Mouse (Mus musculus) midbrain, embryonic 10.5 days (tissue): ENCODE data around the gene F9. TPM values are rescaled to one million over a fixed set of nuclear protein-coding genes. Genes with fewer than 3 reads are reported as not detected.
"Not testable (repeated sequence)": the region's sequence is repeated elsewhere in the genome, so short reads cannot be mapped to it uniquely, and the experiment has no call there.

Experiments
- DNase-seq: peaks from one replicate; pipeline ENCODE4 v3.0.0-alpha.2; 2017; ENCODE audit warnings: low spot score
- H3K27ac ChIP-seq: fragments of 300-500 bp; sonication (generic); replicated peaks from 2 replicates; pipeline ENCODE4 v1.5.1; 2016; ENCODE audit warnings: mild to moderate bottlenecking
- H3K27me3 ChIP-seq: fragments of 300-500 bp; sonication (generic); 2 replicates; pipeline ENCODE4 v1.6.1; 2016; ENCODE audit warnings: low read depth, mild to moderate bottlenecking; ENCODE audit not compliant: poor library complexity, severe bottlenecking
- H3K36me3 ChIP-seq: fragments of 300-500 bp; sonication (generic); 2 replicates; pipeline ENCODE4 v1.6.1; 2016; ENCODE audit warnings: mild to moderate bottlenecking, moderate library complexity
- H3K4me1 ChIP-seq: fragments of 300-500 bp; sonication (generic); 2 replicates; pipeline ENCODE4 v1.6.1; 2016
- H3K4me3 ChIP-seq: fragments of 300-500 bp; sonication (generic); 2 replicates; pipeline ENCODE4 v1.5.1; 2016; ENCODE audit warnings: mild to moderate bottlenecking, moderate library complexity
- H3K9me3 ChIP-seq: fragments of 300-500 bp; sonication (generic); replicated peaks from 2 replicates; pipeline ENCODE4 v1.6.1; 2016; ENCODE audit warnings: mild to moderate bottlenecking
- WGBS: fragments of 180-500 bp; shearing (Covaris S2); methylation state at CpG from one replicate; pipeline ENCODE4 v1.1.7; 2016; 5-methylcytosine and 5-hydroxymethylcytosine counted together
- polyA plus RNA-seq: library from polyadenylated mRNA; unstranded; fragments of >200 nt; fragmentation: Nextera tagmentation; extraction: Ambion mirVana; gene quantifications from 2 replicates; pipeline ENCODE4 v1.2.1, GENCODE M21; 2016

Gene F9
- polyA plus RNA-seq: not detected in 2 replicates

DNA sequence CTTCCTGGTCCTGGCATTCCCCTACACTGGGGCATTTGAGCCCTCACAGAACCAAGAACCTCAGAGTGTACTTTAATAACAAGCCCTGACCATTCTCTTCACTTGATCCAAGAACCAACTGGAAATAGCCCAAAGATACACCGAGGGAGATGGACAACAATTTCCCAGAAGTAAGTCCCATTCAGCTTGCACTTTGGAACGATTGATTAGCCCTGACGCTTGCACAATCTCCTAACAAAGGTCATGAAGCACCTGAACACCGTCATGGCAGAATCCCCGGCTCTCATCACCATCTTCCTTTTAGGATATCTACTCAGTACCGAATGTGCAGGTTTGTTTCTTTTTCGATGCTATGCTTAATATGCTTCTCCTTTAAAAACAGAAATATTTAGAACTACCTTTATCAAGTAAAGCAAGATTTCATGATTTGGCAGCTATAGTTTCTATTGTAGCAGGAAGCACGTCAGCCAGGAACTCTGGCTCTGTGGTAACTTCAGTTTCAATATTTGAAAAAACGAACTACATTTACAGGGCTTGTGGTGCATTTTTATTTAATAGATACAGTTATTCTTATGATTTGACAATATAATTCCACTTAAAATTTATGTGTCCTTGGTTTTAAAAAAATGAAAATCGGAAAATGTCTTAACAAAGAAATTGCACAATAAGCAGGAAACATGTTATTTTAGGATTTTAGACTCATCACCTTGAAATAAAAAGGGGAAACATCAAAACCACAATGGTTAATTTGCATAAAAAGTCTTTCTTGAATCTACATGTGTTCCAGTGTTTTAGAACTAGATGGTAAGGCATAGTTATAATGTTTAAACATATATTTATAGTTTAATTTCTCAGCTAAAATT lies at the start of gene F9:
Gene F9 (plus strand): TSS at position 244 of the 863 bp plus-strand sequence.
- H3K4me1 ChIP-seq: no peaks in the 10 kb centered on the region
- no peak for DNase-seq
- H3K4me3 ChIP-seq: no peak within 1 kb of the TSS
- WGBS: 89% methylated on average over 10 of the region's 10 CpGs
- H3K27me3 ChIP-seq: no peaks in the 10 kb centered on the region
- no peaks in the 10 kb centered on the region for H3K36me3 ChIP-seq
- H3K9me3 ChIP-seq: no peaks in the 10 kb centered on the region
- no peak within 1 kb of the TSS for H3K27ac ChIP-seq

- not testable (repeated sequence) for DNase-seq, H3K4me1 ChIP-seq, H3K9me3 ChIP-seq, H3K4me3 ChIP-seq, H3K36me3 ChIP-seq, H3K27ac ChIP-seq, H3K27me3 ChIP-seq
Measured at GRCm38 (mm10) chrX:59969767-59970166, 29.5 kb upstream of the F9 start.

DNA sequence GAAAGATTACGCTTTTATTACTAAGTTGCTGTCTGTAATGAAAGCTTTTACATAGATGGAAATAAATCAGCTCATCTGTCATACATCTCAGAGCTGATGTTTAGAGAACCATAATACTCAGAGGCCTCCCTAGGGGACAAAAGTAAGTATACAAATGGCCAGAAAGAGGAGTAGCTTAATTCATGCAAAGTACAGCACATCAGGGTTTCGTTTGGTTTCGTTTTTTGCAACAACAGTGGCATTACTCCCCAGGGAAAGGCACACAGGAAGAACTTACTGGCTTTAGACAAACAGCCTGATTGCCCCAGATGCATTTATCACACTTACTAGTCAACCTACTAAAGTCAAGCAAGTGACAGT lies 800 bp downstream of the F9 start:
- 85% methylated on average over 3 of the region's 3 CpGs for WGBS
- Histone ChIP-seq H3K9me3 (no peaks in the 10 kb centered on the region), H3K27me3 (no peaks in the 10 kb centered on the region), H3K4me3 (no peak overlapping the region), H3K27ac (no peak overlapping the region), H3K4me1 (no peaks in the 10 kb centered on the region), H3K36me3 (no peaks in the 10 kb centered on the region)
- DNase-seq: no peak

GRCm38 (mm10) chrX:60001461-60001860 lies 2.2 kb downstream of the F9 start:
- Histone ChIP-seq H3K4me3 (no peak overlapping the region), H3K9me3 (no peaks in the 10 kb centered on the region), H3K27me3 (no peaks in the 10 kb centered on the region), H3K4me1 (no peaks in the 10 kb centered on the region), H3K36me3 (no peaks in the 10 kb centered on the region), H3K27ac (no peak overlapping the region)
- no peak for DNase-seq
- WGBS: 88% methylated on average over 2 of the region's 2 CpGs

DNA sequence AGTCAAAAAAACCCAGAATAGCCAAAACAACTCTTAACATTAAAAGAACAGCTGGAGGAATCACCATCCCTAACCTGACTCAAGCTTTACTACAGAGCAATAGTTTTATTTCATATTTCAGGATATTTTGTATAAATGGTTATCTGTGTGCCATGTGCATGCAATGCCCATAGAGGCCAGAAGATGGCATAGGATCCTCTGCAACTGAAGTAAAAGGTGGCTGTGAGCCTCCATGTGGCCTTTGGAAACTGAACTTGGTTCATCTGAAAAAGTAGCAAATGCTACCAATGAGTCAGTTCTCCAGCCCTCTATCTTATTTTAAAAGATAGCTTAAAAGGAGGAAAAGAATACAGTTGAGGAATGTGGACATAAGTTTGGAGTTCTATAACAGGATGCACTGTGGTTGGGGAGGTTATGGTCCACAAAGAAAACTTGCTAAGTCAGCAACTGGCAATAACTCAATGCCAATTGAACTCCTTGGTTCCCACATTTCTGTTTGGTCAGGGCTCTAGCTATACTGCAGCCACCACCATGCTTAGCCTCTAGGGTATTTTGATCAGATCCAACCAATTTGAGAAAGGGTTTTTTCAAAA lies 13.9 kb downstream of the F9 start:
- no peak overlapping the region for H3K27ac ChIP-seq
- DNase-seq: no peak
- H3K27me3 ChIP-seq: no peaks in the 10 kb centered on the region
- no peaks in the 10 kb centered on the region for H3K4me1 ChIP-seq
- no peak overlapping the region for H3K4me3 ChIP-seq
- no peaks in the 10 kb centered on the region for H3K36me3 ChIP-seq
- no peaks in the 10 kb centered on the region for H3K9me3 ChIP-seq

DNA sequence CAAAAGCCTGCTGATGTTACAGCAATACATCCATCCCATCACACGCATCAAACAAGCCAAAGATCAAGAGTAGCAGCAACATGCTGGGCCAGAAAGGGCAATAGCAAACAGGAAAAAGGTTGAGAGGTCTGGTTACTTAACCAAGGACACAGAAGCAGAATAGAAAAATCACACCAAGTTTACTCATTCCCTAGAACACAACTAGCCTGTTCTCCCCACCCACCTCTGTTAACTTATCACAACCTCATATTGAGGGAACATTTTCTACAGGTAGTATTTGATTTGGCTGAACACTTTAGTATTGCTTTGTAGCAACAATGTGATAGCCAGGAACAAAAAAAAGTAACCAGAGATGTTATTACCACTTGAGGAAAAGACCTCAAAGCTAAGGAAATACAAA lies 15.3 kb downstream of the F9 start:
- Histone ChIP-seq H3K27ac (no peak overlapping the region), H3K27me3 (no peaks in the 10 kb centered on the region), H3K36me3 (no peaks in the 10 kb centered on the region), H3K4me1 (no peaks in the 10 kb centered on the region), H3K9me3 (no peaks in the 10 kb centered on the region), H3K4me3 (no peak overlapping the region)
- WGBS: 85% methylated on average over 1 of the region's 1 CpGs
- no peak for DNase-seq

GRCm38 (mm10) chrX:60021007-60021406 lies 21.7 kb downstream of the F9 start:
- WGBS: 87% methylated on average over 4 of the region's 4 CpGs
- no peaks in the 10 kb centered on the region for H3K9me3 ChIP-seq
- no peak for DNase-seq

DNA sequence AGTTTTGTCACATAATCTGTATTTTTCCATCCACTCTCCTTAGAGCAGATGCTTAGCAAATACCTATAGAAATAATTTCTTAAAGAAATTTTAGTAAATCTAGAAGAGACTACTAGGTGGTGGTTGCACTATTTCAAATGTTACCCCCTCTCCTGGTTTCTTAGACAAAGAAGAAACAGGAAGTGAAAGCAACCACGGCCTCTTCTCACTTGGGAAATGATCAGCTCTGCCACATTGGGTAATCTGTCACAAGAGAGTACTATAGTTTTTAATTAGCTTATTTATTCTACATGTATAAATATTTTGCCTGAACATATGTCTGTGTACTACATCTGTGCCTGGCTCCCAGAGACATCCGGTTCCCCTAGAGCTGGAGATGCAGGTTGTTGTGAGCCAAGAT lies 22.3 kb downstream of the F9 start:
- H3K27ac ChIP-seq: no peak overlapping the region
- no peak for DNase-seq
- 88% methylated on average over 2 of the region's 2 CpGs for WGBS
- H3K36me3 ChIP-seq: no peaks in the 10 kb centered on the region
- H3K4me3 ChIP-seq: no peak overlapping the region
- H3K9me3 ChIP-seq: no peaks in the 10 kb centered on the region
- no peaks in the 10 kb centered on the region for H3K4me1 ChIP-seq
- H3K27me3 ChIP-seq: no peaks in the 10 kb centered on the region

More at GRCm38 (mm10) chrX:60021007-60021406, 21.7 kb downstream of the F9 start:
- Histone ChIP-seq H3K27me3 (no peaks in the 10 kb centered on the region), H3K27ac (no peak overlapping the region), H3K36me3 (no peaks in the 10 kb centered on the region), H3K4me3 (no peak overlapping the region), H3K4me1 (no peaks in the 10 kb centered on the region)

GRCm38 (mm10) chrX:60026654-60027053 lies 27.4 kb downstream of the F9 start:
- Histone ChIP-seq H3K27ac (no peak overlapping the region), H3K4me1 (0 out of 2 replicates have a peak, but pooled peaks cover 3% of the 10 kb centered on the region), H3K27me3 (no peaks in the 10 kb centered on the region), H3K9me3 (no peaks in the 10 kb centered on the region), H3K36me3 (no peaks in the 10 kb centered on the region), H3K4me3 (no peak overlapping the region)
- WGBS: 14% methylated on average over 3 of the region's 3 CpGs
- peak; percentile 20 for DNase-seq

DNA sequence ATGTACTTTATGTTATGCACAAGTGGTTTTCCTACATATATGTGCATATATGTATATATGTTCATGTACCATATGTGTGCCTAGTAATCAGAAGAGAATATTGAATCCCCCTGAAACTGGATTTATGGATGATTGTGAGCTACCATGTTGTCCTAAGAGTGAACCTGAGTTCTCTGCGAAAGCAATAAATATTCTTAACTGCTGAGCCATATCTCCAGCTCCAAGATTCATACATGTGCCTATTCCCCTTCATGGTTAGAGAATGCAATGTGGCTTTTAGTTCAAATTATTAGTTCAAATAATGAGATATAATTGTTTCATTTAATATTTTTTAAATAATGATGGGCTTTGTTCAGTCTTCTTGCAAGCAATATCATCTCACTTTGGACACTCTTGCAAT lies 55.5 kb downstream of the F9 start:
- no peaks in the 10 kb centered on the region for H3K4me1 ChIP-seq
- H3K36me3 ChIP-seq: no peaks in the 10 kb centered on the region
- no peaks in the 10 kb centered on the region for H3K27me3 ChIP-seq
- H3K9me3 ChIP-seq: no peaks in the 10 kb centered on the region
- WGBS: 94% methylated on average over 1 of the region's 1 CpGs
- no peak overlapping the region for H3K4me3 ChIP-seq
- no peak overlapping the region for H3K27ac ChIP-seq
- no peak for DNase-seq

DNA sequence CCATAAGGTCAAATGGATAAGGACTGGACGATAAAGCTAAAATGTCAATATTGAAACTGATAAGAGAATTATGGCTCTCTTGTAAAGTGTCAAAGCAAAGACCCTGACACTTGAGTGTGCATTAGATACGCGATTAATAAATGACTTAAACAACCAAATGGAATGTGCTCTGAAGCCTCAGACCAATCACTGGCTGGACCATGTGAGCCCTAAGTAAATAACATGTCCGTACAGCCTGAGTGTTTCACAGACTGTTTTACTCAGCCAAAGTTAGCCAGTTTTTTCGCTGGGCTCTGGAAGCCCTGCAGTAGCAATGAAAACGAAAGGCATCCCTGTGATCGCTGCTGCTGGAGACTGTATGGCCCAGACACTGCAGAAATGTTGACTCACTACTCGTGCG lies 55.9 kb downstream of the F9 start:
- no peak overlapping the region for H3K27ac ChIP-seq
- no peak for DNase-seq
- H3K4me3 ChIP-seq: no peak overlapping the region
- H3K9me3 ChIP-seq: no peaks in the 10 kb centered on the region
- H3K4me1 ChIP-seq: no peaks in the 10 kb centered on the region
- H3K27me3 ChIP-seq: no peaks in the 10 kb centered on the region
- 88% methylated on average over 9 of the region's 9 CpGs for WGBS
- H3K36me3 ChIP-seq: no peaks in the 10 kb centered on the region

DNA sequence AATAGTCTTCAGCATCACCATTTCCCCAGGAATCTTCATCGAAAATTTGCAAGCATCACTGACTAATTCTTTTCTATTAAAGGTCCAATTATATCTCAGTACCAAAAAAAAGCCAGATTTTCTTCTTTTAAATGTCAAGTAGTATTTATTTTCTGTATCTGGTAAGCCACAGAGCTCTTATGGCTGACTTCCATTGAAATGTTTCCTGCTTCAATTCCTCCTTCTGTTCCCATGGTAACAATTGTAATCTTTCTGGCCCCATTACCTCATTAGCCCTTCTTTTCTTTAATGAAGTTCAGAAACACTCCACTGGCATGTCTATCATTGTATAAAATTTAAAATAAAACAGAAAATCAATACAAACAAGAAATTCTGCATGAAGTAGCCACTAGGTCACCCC lies 76.1 kb downstream of the F9 start:
- H3K36me3 ChIP-seq: no peaks in the 10 kb centered on the region
- no peak overlapping the region for H3K27ac ChIP-seq
- no peaks in the 10 kb centered on the region for H3K27me3 ChIP-seq
- no peak overlapping the region for H3K4me3 ChIP-seq
- no peaks in the 10 kb centered on the region for H3K4me1 ChIP-seq
- H3K9me3 ChIP-seq: no peaks in the 10 kb centered on the region
- 80% methylated on average over 1 of the region's 1 CpGs for WGBS
- DNase-seq: no peak
